Mouse (Mus musculus): ENCODE results near the gene Atad3a. TPM values are rescaled to one million over a fixed set of nuclear protein-coding genes. Genes with fewer than 3 reads are reported as not detected.
"Not testable (repeated sequence)": the region's sequence is repeated elsewhere in the genome, so short reads cannot be mapped to it uniquely, and the experiment has no call there.

Atad3a gene
- polyA plus RNA-seq, 1 experiment from 2014 or later, result 73.2 TPM

DNA sequence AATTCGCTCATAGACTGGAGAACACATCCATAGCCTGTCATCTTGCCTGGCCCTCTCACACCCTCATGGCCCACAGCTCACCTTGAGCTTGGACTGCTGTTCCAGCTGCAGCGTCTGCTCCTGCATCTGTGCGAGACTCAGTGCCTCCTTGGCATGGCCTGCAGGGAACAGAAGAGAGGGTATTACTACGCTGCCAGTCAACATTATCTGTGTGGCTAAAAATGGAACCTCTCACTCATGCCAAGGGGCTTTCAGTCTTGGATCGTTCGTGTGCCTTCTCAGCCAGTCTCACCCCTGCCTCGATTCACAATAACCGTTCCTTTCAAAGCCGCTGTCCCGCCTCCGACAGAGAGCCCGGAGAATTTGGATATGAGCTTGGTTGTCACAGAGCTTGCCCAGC is 3.9 kb downstream of the Atad3a start:
- H3K4me1 ChIP-seq (replicated peaks), result peaks cover 36% of the 10 kb centered on the region
- 85% methylated on average over 12 of the region's 12 CpGs for WGBS (ENCODE audit: insufficient replicate concordance)
- no peak overlapping the region for H3K4me2 ChIP-seq
- H3K36me3 ChIP-seq, result peaks cover 62% of the 10 kb centered on the region
- no peak overlapping the region for H3K4me3 ChIP-seq (replicated peaks)
- H3K27ac ChIP-seq, result no peak overlapping the region
- H3K9me3 ChIP-seq (replicated peaks), result no peaks in the 10 kb centered on the region
- H3K27me3 ChIP-seq, result no peaks in the 10 kb centered on the region
- H3K9ac ChIP-seq, result no peak overlapping the region
- ATAC-seq (ENCODE audit: low read depth) (no peak), DNase-seq (no peak)

DNA sequence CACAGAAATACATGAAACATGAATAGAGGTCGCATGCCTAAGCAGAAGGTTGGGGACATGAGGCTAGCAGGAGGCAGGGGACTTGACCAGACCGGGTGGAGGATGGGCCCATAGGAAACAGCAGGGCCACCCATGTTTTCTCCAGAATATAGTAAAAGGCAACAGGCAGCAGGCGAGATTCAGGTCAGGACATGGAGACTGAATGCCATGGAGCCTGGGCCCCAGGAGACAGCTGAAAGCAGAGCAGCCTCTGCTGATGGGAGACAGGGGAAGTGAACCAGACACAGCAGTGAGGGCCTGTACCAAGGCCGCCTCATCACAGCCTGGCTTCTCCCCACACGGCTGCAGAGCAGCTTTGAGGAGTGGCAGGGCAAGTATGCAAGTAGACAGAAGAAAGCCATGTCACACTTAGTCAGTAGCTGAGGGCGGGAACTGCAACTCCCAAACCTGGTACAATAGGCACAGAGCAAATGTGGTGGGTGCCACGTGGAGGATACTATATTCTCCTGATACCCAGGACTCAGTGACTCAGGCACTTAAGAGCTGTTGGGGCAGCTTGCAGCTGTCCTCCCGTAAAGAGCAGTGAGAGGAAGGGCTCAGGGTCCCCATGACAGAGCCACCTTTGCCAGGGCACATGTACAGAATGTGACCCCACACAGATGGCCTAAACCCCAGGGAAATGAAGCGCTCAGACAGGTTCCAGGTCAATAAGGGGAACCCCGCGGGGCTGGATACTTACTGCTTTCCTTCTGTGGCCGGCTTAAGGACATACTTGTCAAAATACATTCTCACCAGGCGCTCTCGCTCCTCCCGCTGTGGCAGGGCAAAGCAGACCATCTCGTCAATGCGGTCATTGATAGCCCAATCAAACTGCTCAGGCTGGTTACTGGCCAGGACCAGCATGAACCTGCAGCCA is 14.1 kb downstream of the Atad3a start:
- Histone ChIP-seq H3K27me3 (no peaks in the 10 kb centered on the region), H3K27ac (no peak overlapping the region), H3K4me1 (replicated peaks) (no peaks in the 10 kb centered on the region), H3K4me2 (no peak overlapping the region), H3K36me3 (peaks cover 100% of the 10 kb centered on the region), H3K9me3 (replicated peaks) (no peaks in the 10 kb centered on the region), H3K4me3 (replicated peaks) (no peak overlapping the region), H3K9ac (no peak overlapping the region)
- DNase-seq (no peak), ATAC-seq (ENCODE audit: low read depth) (no peak)
- 81% methylated on average over 17 of the region's 17 CpGs for WGBS (ENCODE audit: insufficient replicate concordance)

DNA sequence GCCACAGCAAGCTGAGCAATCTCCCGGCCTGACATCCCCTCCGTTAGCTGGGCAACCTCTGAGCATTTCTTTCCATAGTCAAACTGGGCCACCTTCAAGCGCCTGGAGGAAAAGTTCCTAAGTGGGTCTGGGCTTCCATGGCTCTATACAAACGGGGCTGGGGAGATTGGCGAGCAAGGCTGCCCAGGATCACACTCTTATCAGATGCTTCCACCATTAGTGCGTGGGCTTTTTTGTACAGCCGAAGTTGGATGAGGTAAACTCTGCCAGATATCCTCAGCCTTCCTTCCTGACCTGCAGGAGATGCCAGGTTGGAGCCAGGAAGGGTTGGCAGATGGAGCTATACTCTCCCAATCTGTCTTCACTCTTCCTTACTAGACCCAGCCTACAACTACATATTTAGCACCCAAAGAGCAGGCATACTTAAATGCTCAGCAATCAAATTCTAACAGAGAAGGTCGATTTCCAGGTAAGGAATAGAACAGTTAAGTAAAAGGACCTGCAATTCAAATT is 14.8 kb downstream of the Atad3a start:
- 77% methylated on average over 8 of the region's 8 CpGs for WGBS (ENCODE audit: insufficient replicate concordance)
- no peak for DNase-seq
- H3K4me1 ChIP-seq (replicated peaks), result no peaks in the 10 kb centered on the region
- ATAC-seq (ENCODE audit: low read depth), result no peak
- H3K27ac ChIP-seq, result no peak overlapping the region
- H3K27me3 ChIP-seq, result no peaks in the 10 kb centered on the region
- H3K9ac ChIP-seq, result no peak overlapping the region
- no peak overlapping the region for H3K4me2 ChIP-seq
- no peaks in the 10 kb centered on the region for H3K9me3 ChIP-seq (replicated peaks)
- H3K36me3 ChIP-seq, result peaks cover 100% of the 10 kb centered on the region
- no peak overlapping the region for H3K4me3 ChIP-seq (replicated peaks)

DNA sequence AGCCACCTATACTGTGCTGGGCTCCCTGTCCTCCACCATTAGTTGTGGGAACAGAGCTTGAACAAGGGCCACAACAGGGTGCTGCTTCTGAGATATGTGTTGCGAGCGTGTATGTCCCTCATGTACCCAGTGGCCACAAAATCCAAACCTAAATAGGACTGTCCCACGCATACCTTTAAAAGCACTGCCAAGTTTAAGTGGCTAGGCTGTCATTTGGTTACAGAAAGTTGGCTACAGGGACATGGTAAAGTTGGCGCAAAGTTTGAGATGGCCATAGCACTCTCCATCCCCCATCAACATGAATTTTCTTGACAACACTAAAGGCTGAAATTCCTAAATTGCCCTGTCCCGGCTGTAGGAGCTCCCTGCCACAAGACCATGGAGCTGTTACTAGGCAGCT is 15.8 kb downstream of the Atad3a start:
- Histone ChIP-seq H3K4me1 (replicated peaks) (no peaks in the 10 kb centered on the region), H3K36me3 (peaks cover 100% of the 10 kb centered on the region), H3K9ac (no peak overlapping the region), H3K4me3 (replicated peaks) (no peak overlapping the region), H3K9me3 (replicated peaks) (no peaks in the 10 kb centered on the region), H3K4me2 (no peak overlapping the region), H3K27ac (no peak overlapping the region), H3K27me3 (no peaks in the 10 kb centered on the region)
- 76% methylated on average over 5 of the region's 5 CpGs for WGBS (ENCODE audit: insufficient replicate concordance)
- no peak for ATAC-seq (ENCODE audit: low read depth)
- DNase-seq, result no peak

DNA sequence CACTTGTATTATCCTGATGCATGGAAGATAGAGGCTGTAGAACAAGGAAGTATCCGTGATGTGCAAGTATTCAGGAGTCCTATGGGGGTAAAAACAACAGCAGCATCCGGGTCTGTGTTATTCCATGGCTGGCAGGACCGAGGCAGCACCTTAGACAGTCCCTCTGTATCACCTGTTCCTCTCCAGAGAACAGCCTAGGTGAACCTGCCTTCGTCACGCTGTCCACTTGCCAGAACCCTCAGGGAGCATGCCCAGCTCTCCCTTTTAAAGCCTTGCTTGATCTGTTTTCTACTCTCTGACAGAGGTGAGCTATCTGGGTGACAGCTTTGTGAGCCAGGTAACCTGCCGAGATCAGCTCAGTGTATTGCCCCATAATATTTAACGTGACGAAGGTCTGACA is 16.4 kb downstream of the Atad3a start:
- ATAC-seq (ENCODE audit: low read depth) (no peak), DNase-seq (no peak)
- H3K4me1 ChIP-seq (replicated peaks), result no peaks in the 10 kb centered on the region
- WGBS (ENCODE audit: insufficient replicate concordance), result 87% methylated on average over 8 of the region's 8 CpGs
- no peaks in the 10 kb centered on the region for H3K27me3 ChIP-seq
- H3K27ac ChIP-seq, result no peak overlapping the region
- peaks cover 100% of the 10 kb centered on the region for H3K36me3 ChIP-seq
- H3K4me3 ChIP-seq (replicated peaks), result no peak overlapping the region
- no peak overlapping the region for H3K4me2 ChIP-seq
- H3K9ac ChIP-seq, result no peak overlapping the region
- no peaks in the 10 kb centered on the region for H3K9me3 ChIP-seq (replicated peaks)

DNA sequence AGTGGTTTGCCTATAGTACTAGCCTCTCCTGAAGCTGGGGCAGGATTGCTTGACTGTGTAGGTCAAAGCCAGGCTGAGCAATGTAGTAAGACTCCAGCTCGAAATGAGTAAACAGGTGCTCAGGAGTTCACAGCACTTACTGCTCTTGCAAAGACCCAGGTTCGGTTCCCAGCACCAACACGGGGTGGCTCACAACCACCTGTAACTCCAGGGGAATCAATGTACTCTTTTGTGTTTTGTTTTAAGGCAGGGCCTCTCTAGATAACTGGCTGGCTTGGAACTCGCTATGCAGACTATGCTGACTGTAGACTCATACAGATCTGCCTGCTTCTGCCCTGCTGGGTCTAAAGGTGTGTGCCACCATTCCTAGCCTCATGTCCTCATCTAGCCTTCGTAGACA is 18.2 kb downstream of the Atad3a start:
- Histone ChIP-seq H3K9me3 (replicated peaks) (no peaks in the 10 kb centered on the region), H3K27me3 (no peaks in the 10 kb centered on the region), H3K4me1 (replicated peaks) (peaks cover 3% of the 10 kb centered on the region; the same call in 1 of the 2 replicates), H3K4me2 (no peak overlapping the region), H3K9ac (no peak overlapping the region), H3K27ac (no peak overlapping the region), H3K4me3 (replicated peaks) (no peak overlapping the region), H3K36me3 (peaks cover 84% of the 10 kb centered on the region)
- DNase-seq, result no peak
- WGBS (ENCODE audit: insufficient replicate concordance), result 82% methylated on average over 5 of the region's 5 CpGs
- no peak for ATAC-seq (ENCODE audit: low read depth)

DNA sequence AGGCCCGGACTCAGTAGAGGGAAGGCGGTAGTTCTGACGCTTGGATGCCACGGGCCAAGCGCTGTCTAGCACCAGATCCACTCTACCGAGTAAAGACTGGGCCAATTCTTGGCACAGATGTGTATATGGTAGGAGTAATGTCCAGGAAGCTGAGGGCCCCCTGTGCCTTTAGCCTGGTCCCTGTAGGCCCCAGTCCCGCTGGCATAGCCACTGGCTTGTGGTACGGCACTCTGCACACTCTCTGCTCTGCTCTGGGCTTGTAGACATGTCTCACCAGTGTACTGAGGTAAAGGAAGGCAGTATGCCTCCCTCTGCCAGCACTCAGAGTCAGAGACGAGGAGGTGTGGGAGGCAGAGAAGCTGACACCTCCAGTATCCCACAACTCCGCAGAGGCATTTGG is 20.2 kb downstream of the Atad3a start:
- H3K4me3 ChIP-seq (replicated peaks); H3K9ac ChIP-seq; H3K4me2 ChIP-seq; DNase-seq; ATAC-seq (ENCODE audit: low read depth); H3K27ac ChIP-seq; H3K9me3 ChIP-seq (replicated peaks); H3K4me1 ChIP-seq (replicated peaks); H3K27me3 ChIP-seq: not testable (repeated sequence)
- peaks cover 64% of the 10 kb centered on the region for H3K36me3 ChIP-seq
- 85% methylated on average over 10 of the region's 10 CpGs for WGBS (ENCODE audit: insufficient replicate concordance)

DNA sequence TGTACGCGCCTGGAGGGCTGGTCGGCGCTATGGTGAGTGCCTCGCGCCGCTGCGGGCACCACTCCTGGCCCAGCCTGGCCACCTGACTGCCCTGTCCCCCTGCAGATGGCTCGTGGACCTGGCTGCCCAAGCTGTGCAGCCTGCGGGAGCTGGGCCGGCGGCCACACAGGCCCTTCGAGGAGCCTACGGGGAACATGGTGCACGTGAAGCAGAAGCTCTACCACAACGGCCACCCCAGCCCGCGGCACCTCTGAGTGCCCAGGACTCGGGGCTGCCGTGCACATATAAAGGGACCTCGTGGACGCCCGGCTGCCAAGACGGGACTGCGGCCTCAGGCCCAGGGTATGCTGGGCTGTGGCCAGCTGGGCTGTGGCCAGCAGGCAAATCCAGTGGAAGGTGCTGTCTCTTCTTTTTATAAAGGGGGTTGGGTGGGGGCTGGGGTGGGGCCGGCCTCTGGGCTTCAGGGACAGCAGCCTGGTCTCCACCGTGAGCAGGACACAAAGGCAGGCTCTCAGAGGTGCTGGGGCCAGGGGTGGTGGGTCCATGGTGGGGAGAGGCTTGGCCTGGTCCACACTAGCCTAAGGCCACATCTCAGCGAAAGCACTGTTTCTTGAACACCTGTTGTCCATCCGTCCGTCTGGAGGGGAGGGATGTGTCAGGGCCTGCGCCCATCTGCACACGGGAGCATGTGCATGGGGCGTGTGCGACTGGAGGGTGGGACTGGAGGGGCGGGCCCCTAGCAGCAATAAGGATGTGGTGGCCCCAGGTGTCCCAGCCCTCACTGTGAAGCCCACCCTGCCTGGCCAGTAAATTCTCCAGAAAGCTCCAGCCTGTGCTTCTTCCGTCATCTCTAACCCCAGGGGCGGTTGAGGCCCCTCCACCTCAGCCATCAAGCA is 20.9 kb downstream of the Atad3a start:
- Histone ChIP-seq H3K27ac (no peak overlapping the region), H3K9me3 (replicated peaks) (no peaks in the 10 kb centered on the region), H3K4me3 (replicated peaks) (no peak overlapping the region), H3K27me3 (no peaks in the 10 kb centered on the region), H3K36me3 (peaks cover 57% of the 10 kb centered on the region), H3K9ac (no peak overlapping the region), H3K4me2 (no peak overlapping the region), H3K4me1 (replicated peaks) (peaks cover 13% of the 10 kb centered on the region)
- DNase-seq (no peak), ATAC-seq (ENCODE audit: low read depth) (no peak)
- WGBS (ENCODE audit: insufficient replicate concordance), result 82% methylated on average over 37 of the region's 37 CpGs

DNA sequence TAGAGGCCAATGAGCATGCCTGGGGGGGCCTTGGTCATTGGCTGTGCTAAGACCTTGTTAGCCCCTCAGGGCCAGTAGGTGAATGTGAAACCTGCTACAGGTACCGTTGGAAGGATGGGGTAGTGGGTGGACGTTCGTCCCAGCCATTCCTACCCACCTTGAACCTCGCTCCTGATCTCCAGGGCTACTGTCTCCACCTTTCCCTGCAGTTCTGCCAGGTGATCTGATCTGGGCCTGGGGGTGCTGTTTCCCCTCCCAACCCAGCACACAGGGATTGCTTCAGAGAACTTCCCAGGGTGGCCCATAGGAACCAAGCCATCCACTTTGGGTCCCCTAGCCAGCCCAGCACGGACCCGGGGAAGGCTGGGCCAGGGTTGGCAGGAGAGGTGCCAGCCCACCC is 21.7 kb downstream of the Atad3a start:
- Histone ChIP-seq H3K9ac (no peak overlapping the region), H3K4me3 (replicated peaks) (no peak overlapping the region), H3K27ac (no peak overlapping the region), H3K27me3 (no peaks in the 10 kb centered on the region), H3K4me1 (replicated peaks) (peaks cover 19% of the 10 kb centered on the region), H3K9me3 (replicated peaks) (no peaks in the 10 kb centered on the region), H3K36me3 (peaks cover 48% of the 10 kb centered on the region), H3K4me2 (no peak overlapping the region)
- no peak for DNase-seq
- 77% methylated on average over 6 of the region's 6 CpGs for WGBS (ENCODE audit: insufficient replicate concordance)
- no peak for ATAC-seq (ENCODE audit: low read depth)

DNA sequence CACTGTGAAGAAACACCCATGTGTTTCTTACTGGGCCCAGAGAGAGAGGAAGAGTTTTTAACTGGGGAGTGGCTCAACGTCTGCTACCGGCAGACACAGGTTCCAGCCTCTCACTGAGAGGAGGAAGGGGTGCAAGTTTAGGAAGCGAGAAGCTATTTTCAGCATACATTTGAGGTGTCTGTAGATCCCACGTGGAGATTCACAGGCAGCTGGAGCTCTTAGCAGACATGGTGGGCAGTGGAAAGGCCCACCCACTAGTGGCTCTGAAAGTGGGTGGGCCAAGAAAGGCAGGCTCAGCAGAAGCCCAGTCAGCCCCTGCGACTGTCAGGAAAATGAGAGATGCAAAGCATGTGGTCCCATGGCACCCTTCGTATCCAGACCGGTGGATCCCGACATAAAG is 22.6 kb downstream of the Atad3a start:
- ATAC-seq (ENCODE audit: low read depth) (no peak), DNase-seq (no peak)
- Histone ChIP-seq H3K4me1 (replicated peaks) (peaks cover 28% of the 10 kb centered on the region), H3K36me3 (peaks cover 41% of the 10 kb centered on the region), H3K27me3 (no peaks in the 10 kb centered on the region), H3K4me3 (replicated peaks) (no peak overlapping the region), H3K27ac (peak overlapping the region; percentile 25; the same call in 1 of the 2 replicates), H3K4me2 (no peak overlapping the region), H3K9ac (no peak overlapping the region), H3K9me3 (replicated peaks) (no peaks in the 10 kb centered on the region)
- WGBS (ENCODE audit: insufficient replicate concordance), result 49% methylated on average over 8 of the region's 8 CpGs

DNA sequence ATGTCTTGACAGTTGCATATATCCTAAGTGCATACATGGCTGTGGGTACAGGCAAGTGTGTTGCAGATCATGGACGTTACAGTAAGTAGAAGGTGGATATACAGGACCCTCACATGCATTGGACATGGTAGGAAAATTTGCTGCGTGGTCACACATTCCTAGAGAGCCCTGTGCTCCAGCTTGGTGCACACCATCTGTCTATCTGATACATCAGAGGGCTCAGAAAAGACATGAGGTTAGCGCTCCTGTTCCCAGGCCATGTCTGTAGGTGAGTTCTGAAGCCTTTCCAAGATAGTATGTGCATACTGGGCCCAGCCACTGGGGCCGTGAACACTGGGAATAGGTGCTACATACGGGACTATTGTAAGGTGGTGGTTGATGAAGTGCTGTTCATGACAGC is 24.5 kb downstream of the Atad3a start:
- DNase-seq (no peak), ATAC-seq (ENCODE audit: low read depth) (no peak)
- Histone ChIP-seq H3K4me2 (no peak overlapping the region), H3K9me3 (replicated peaks) (no peaks in the 10 kb centered on the region), H3K27ac (0 out of 2 replicates have a peak overlapping the region, but pooled peaks have one; percentile 7), H3K4me1 (replicated peaks) (peaks cover 34% of the 10 kb centered on the region), H3K4me3 (replicated peaks) (no peak overlapping the region), H3K27me3 (no peaks in the 10 kb centered on the region), H3K9ac (no peak overlapping the region), H3K36me3 (peaks cover 40% of the 10 kb centered on the region)
- 82% methylated on average over 5 of the region's 5 CpGs for WGBS (ENCODE audit: insufficient replicate concordance)

All from liver, embryonic 13.5 days (tissue).